Mouse (Mus musculus): ENCODE data around the gene Lipn.

Gene Lipn

GRCm38 (mm10) chr19:34066779-34067472 is at the start of gene Lipn:
Gene Lipn, plus strand, starts transcription at chr19:34067358.
- DNase-seq = no peak

- no peak for DNase-seq
Measured at GRCm38 (mm10) chr19:34021440-34022172, 45.6 kb upstream of the Lipn start.

GRCm38 (mm10) chr19:34022759-34023158 is 44.4 kb upstream of the Lipn start:
- no peak for DNase-seq

GRCm38 (mm10) chr19:34039731-34040130 is 27.4 kb upstream of the Lipn start:
- no peak for DNase-seq

GRCm38 (mm10) chr19:34043008-34043407 is 24.1 kb upstream of the Lipn start:
- no peak for DNase-seq

GRCm38 (mm10) chr19:34049371-34050039 is 17.7 kb upstream of the Lipn start:
- no peak for DNase-seq

- DNase-seq = no peak
Measured at GRCm38 (mm10) chr19:34051502-34051901, 15.7 kb upstream of the Lipn start.

GRCm38 (mm10) chr19:34063547-34063946 is 3.6 kb upstream of the Lipn start:
- no peak for DNase-seq

GRCm38 (mm10) chr19:34064059-34064458 is 3.1 kb upstream of the Lipn start:
- no peak for DNase-seq

GRCm38 (mm10) chr19:34074239-34074638 is 7.1 kb downstream of the Lipn start:
- DNase-seq = no peak

GRCm38 (mm10) chr19:34078130-34078529 is 11.0 kb downstream of the Lipn start:
- DNase-seq = no peak

GRCm38 (mm10) chr19:34089011-34089680 is 22.0 kb downstream of the Lipn start:
- no peak for DNase-seq

GRCm38 (mm10) chr19:34095381-34095780 is 28.2 kb downstream of the Lipn start:
- no peak for DNase-seq

- DNase-seq = no peak
Measured at GRCm38 (mm10) chr19:34096228-34096627, 29.1 kb downstream of the Lipn start.

- no peak for DNase-seq
Measured at GRCm38 (mm10) chr19:34100633-34101032, 33.5 kb downstream of the Lipn start, which contains the start of gene Lipm. Gene Lipm, plus strand, starts transcription at chr19:34100933.

GRCm38 (mm10) chr19:34101888-34102287 is 34.7 kb downstream of the Lipn start:
- no peak for DNase-seq

GRCm38 (mm10) chr19:34104841-34105240 is 37.7 kb downstream of the Lipn start:
- DNase-seq = no peak

- no peak for DNase-seq
Measured at GRCm38 (mm10) chr19:34119102-34119501, 51.9 kb downstream of the Lipn start.

GRCm38 (mm10) chr19:34119653-34120052 is 52.5 kb downstream of the Lipn start:
- no peak for DNase-seq

GRCm38 (mm10) chr19:34120107-34120731 is 53.1 kb downstream of the Lipn start:
- DNase-seq = no peak

Measured in cerebellum, adult 11-12 months (tissue).